Mouse (Mus musculus) ovary, postnatal 36 days (tissue): ENCODE measurements around the gene Ndufc2.

Experiments
- DNase-seq: peaks from one replicate; pipeline ENCODE4 v3.0.0; 2022; ENCODE audit warnings: low spot score, mixed read lengths

The Ndufc2 gene

GRCm38 (mm10) chr7:97387561-97388147, 12.1 kb upstream of the Ndufc2 start:
- no peak for DNase-seq

GRCm38 (mm10) chr7:97388541-97388940, 11.3 kb upstream of the Ndufc2 start:
- no peak for DNase-seq

- peak; percentile 43 for DNase-seq
Observed at GRCm38 (mm10) chr7:97391293-97392078, 8.3 kb upstream of the Ndufc2 start.

GRCm38 (mm10) chr7:97392079-97392445, 7.7 kb upstream of the Ndufc2 start:
- DNase-seq = no peak

GRCm38 (mm10) chr7:97394375-97394774, 5.4 kb upstream of the Ndufc2 start:
- no peak for DNase-seq

- DNase-seq = no peak
Observed at GRCm38 (mm10) chr7:97398943-97399342, 860 bp upstream of the Ndufc2 start.

- DNase-seq = no peak
Observed at GRCm38 (mm10) chr7:97407145-97407544, 7.3 kb downstream of the Ndufc2 start.

- DNase-seq = no peak
Observed at GRCm38 (mm10) chr7:97411106-97411505, 11.3 kb downstream of the Ndufc2 start.

- no peak for DNase-seq
Observed at GRCm38 (mm10) chr7:97411575-97411974, 11.8 kb downstream of the Ndufc2 start.

- DNase-seq = no peak
Observed at GRCm38 (mm10) chr7:97413981-97414380, 14.2 kb downstream of the Ndufc2 start.

GRCm38 (mm10) chr7:97414426-97414825, 14.6 kb downstream of the Ndufc2 start:
- DNase-seq = no peak

GRCm38 (mm10) chr7:97414915-97415687, 15.3 kb downstream of the Ndufc2 start:
- no peak for DNase-seq

- DNase-seq = no peak
Observed at GRCm38 (mm10) chr7:97416473-97416872, 16.7 kb downstream of the Ndufc2 start.

GRCm38 (mm10) chr7:97416906-97417777, 17.3 kb downstream of the Ndufc2 start, which contains the start of gene Thrsp:
TSS of gene Thrsp (minus strand) at chr7:97417730.
- DNase-seq = peak; percentile 43

GRCm38 (mm10) chr7:97418717-97419116, 18.9 kb downstream of the Ndufc2 start:
- DNase-seq = peak; percentile 58

- no peak for DNase-seq
Observed at GRCm38 (mm10) chr7:97419163-97419562, 19.4 kb downstream of the Ndufc2 start.

- DNase-seq = no peak
Observed at GRCm38 (mm10) chr7:97420406-97420805, 20.6 kb downstream of the Ndufc2 start.

GRCm38 (mm10) chr7:97420958-97421651, 21.3 kb downstream of the Ndufc2 start:
- DNase-seq = no peak

- DNase-seq = no peak
Observed at GRCm38 (mm10) chr7:97423754-97424153, 24.0 kb downstream of the Ndufc2 start.

- DNase-seq = peak; percentile 89
Observed at GRCm38 (mm10) chr7:97424621-97425245, 24.9 kb downstream of the Ndufc2 start.

- DNase-seq = no peak
Observed at GRCm38 (mm10) chr7:97426566-97426965, 26.8 kb downstream of the Ndufc2 start.
